Mouse (Mus musculus) cortical plate, adult 2 months (tissue): ENCODE measurements at regions not wholly inside any gene's neighbourhood (a gene's known extent, or its start where the extent isn't known, plus 50 kb on each side); places are given as distances from the start of the nearest gene placed in this dataset.

Experiments used
- CTCF ChIP-seq: fragments of 200-500 bp; IDR thresholded peaks from 2 replicates; pipeline ENCODE4 v1.5.1; 2011; ENCODE audit warnings: mild to moderate bottlenecking, control low read depth, low read length; ENCODE audit not compliant: insufficient read depth; ENCODE audit errors: extremely low read depth
- POLR2A ChIP-seq: fragments of 200-500 bp; IDR thresholded peaks from 2 replicates; pipeline ENCODE4 v1.6.1; 2011; ENCODE audit warnings: mild to moderate bottlenecking, low read length, control low read depth; ENCODE audit not compliant: insufficient read depth; ENCODE audit errors: extremely low read depth

- no peak for TF ChIP-seq CTCF
- no peak for TF ChIP-seq POLR2A
Observed at GRCm38 (mm10) chr6:98099126-98099525, 243.4 kb downstream of the Gm765 start.
